Mouse (Mus musculus): ENCODE measurements at regions not wholly inside any gene's neighbourhood (a gene's known extent, or its start where the extent isn't known, plus 50 kb on each side); places are given as distances from the start of the nearest gene placed in this dataset.

DNA sequence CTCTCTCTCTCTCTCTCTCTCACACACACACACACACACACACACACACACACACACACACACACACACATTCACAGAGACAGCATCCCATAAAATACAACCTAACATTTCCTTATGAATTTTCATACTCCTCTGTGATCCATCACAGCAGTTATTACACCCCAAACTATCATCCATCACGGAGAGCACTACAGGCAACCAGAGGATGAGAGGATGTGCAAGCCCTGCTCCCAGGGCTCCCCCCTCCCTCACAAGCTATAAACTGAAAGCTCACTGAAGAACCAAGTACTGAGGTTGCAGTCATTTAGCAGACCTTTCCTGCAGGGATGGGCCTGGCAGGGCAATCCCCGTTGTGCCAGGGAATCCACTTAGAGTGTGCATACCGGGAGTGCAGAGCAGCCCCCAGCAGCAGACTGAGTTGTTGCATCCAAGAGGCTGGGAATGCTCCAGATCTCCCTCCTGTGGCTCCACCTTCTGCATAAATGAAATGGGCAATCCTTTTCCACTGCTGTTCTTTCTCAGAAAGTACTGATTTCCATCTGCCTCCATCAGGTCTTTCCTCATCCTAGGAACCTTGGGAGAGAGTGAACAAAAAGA, 283.4 kb downstream of the Psat1 start:
- no peak for ATAC-seq (replicated peaks; ENCODE audit: low FRiP score, poor library complexity, severe bottlenecking)

DNA sequence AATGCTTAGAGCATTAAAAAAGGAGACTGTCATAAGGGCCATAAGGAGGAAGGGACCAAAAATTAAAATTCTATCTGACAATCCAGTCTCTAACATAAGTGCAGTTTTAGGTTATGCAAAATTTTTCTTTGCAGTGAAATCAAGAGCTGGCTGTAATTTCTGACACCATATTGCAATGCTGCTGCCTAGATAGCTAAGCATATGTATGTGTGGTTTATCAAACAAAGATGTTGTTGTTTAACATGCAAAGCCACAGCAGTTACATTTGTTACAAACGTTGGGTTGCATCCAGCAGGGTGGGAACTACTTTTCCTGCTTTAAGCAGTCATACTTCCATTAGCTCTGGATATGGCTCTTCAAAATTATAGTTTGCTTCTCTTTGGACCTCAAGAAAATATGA, 288.5 kb downstream of the Psat1 start:
- no peak for ATAC-seq (replicated peaks; ENCODE audit: low FRiP score, poor library complexity, severe bottlenecking)

DNA sequence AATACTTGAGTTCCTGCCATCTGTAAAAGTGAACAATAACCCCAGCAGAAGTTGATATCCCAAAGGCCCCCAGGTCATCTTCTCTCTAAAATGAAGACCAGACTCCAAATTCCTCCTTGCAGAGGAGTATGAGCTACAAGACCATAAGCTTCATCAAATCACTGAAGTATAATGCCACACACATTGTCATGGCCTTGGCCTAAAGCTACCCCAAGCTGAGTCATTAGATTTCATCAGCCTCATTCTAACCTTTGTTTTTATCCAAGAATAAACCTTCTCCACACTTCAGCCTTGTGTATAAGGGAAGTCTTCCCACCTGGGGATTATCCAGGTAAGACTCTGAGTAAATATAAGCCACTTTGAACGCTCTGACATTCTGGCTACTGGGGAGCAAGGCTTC, 289.3 kb downstream of the Psat1 start:
- ATAC-seq (replicated peaks; ENCODE audit: low FRiP score, poor library complexity, severe bottlenecking), result no peak

GRCm38 (mm10) chr19:15649368-15649767, 297.8 kb downstream of the Psat1 start:
- no peak for ATAC-seq (replicated peaks; ENCODE audit: low FRiP score, poor library complexity, severe bottlenecking)

GRCm38 (mm10) chr19:15647313-15647712, 299.8 kb downstream of the Psat1 start:
- no peak for ATAC-seq (replicated peaks; ENCODE audit: low FRiP score, poor library complexity, severe bottlenecking)

DNA sequence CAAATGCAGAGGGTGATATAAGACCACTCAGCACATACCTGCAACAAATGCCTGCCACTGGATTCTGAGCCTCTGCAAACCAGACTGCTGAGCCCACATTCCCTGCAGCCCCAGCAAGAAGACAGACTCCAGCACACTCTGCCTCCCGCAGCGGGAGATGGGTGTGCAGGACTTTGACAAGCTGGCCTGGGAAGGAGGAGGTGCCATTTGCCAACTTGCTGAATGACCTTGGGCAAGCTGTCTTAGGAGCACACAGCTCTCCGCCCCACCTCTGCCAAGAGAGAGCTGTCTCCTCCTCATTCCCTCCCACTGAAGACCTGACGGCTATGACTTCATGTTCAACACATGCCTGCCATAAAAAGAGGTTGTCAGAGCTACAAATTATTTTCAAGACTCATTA, 302.4 kb downstream of the Psat1 start:
- no peak for ATAC-seq (replicated peaks; ENCODE audit: low FRiP score, poor library complexity, severe bottlenecking)

- 0 out of 2 replicates have a peak, but pooled peaks have one; percentile 63 for ATAC-seq (replicated peaks; ENCODE audit: low FRiP score, poor library complexity, severe bottlenecking)
Observed at GRCm38 (mm10) chr19:15617233-15617915, 329.8 kb downstream of the Psat1 start.

- ATAC-seq (replicated peaks; ENCODE audit: low FRiP score, poor library complexity, severe bottlenecking), result no peak
Observed at GRCm38 (mm10) chr19:15614648-15615561, 332.2 kb downstream of the Psat1 start.

DNA sequence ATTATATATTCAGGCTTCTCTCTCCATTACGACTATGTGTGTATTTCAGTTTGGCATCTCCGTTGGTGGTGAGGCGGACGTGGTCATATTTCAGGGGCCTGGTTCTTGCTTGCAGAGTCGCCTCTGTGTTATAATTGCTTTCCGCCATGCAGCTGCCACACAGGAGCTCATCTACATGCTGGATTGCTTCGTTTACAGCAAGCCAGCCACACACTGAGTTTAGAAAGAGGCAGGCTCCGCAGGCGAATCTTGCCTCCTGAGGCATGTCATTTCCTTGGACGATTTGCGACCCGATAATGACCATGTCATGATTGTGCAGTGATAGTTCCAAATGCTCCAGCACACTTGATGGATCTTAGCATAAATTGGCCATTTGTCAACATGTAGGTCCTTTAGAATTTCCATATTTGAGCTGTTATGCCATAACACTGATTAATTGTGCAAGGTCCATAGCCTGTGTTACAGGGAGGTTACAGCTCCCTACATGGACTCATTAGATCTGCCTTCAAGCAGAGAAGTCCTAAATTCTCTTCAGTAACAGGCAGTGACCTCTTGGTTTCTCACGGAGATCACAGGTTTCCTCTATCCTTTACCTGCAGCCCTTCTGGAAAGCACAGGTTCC, 335.9 kb downstream of the Psat1 start:
- no peak for ATAC-seq (replicated peaks; ENCODE audit: low FRiP score, poor library complexity, severe bottlenecking)

DNA sequence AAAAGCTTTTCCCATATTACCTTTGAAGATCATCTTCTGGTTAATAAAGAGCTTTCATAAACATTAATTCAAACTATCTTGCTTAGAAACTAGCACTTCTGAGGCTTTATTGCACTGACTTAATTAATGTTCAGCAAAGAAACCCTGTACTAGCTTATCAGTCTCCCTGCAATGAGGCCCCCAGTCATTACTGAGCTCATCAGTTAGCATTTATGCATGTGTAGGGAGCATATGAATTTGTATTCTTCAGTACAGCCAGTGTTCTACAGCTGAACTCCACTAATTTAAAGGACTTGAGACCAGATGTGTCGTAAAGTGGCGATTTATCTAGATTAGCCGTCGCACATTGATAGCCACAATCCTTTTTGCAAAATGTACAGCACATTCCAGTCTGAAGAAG, 340.7 kb downstream of the Psat1 start:
- ATAC-seq (replicated peaks; ENCODE audit: low FRiP score, poor library complexity, severe bottlenecking), result no peak

DNA sequence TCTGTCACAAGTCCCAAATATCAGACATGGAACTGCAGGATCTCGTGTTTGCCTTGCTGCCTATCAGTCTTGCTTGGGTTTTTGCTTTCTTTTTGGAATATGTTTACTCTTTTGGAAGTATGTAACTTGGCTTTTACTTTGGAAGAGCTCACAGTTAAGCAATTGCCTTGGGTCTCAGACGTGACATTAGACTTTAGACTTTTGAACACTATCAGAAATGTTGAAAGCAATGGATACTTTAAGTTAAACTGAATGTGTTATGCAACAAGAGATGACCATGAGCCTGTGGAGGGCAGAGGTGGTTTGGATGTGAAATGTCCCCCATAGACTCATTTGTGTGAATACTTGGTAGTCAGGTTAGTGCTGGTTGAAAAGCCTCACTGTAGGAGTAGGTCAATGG, 354.3 kb downstream of the Psat1 start:
- ATAC-seq (replicated peaks; ENCODE audit: low FRiP score, poor library complexity, severe bottlenecking), result no peak

- ATAC-seq (replicated peaks; ENCODE audit: low FRiP score, poor library complexity, severe bottlenecking), result no peak
Observed at GRCm38 (mm10) chr19:15583782-15584693, 363.1 kb downstream of the Psat1 start.

DNA sequence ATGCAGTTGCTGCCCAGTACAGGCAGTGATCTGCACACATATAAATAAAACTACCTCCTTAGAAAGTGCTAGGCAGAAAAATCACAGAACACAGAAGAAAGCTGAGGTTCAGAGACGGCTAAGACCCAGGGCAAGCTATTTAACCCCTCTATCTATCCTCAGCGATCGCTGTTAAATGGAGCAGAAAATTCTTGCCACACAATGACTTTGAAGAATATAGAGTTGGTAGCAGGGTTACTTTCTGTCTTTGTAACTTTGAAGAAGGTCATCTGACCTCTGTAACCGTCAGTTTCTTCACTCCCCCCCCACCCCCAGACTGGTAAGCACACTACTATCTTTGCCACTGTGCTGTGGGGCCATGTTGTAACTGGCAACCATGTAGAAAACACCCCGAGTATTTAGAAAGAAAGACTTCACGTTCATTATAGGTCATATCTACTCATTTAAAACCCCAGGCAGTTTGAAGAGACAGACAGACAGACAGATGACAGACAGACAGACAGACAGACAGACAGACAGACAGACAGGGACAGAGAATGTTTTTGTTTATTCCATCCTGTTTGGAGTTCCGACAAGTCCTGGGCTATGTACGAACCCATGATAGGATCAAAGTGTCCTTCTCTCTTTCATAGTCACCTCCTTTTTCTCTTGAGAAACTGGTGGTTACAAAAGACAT, 363.9 kb downstream of the Psat1 start:
- no peak for ATAC-seq (replicated peaks; ENCODE audit: low FRiP score, poor library complexity, severe bottlenecking)

DNA sequence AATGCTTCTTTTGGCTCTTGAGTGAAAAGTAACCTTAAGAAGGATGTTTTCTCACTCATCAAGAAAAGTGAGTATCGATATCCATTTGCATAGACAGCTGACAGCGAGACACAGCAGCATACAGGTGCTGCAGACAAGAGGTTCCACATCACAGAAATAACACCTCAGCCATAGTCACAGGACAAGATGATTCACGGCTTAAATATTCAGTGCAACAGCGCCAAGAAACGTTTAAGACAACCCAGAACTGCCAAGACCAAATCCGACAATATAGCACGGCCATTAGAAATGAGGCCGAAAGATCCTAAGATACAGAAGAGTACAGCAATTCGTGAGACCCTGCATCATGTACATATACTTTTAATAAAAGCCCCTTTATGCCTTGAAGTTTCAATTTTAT, 375.9 kb downstream of the Psat1 start:
- no peak for ATAC-seq (replicated peaks; ENCODE audit: low FRiP score, poor library complexity, severe bottlenecking)

DNA sequence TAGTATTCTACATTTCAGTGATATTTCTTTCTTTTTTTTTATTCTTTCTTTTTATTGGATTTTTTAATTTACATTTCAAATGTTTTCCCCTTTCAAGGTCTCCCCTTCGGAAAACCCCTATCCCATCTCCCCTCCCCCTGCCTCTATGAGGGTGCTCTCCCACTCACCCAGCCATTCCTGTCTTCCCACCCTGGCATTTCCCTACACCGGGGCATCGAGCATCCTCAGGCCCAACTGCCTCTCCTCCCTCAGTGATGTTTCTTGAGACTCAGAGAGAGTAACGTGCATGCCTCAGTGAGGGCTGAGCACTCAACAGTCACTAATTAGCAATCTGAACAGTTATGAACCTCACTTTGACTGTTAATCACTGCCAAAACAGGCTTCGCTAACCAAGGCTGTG, 385.6 kb downstream of the Psat1 start:
- ATAC-seq (replicated peaks; ENCODE audit: low FRiP score, poor library complexity, severe bottlenecking), result no peak

- no peak for ATAC-seq (replicated peaks; ENCODE audit: low FRiP score, poor library complexity, severe bottlenecking)
Observed at GRCm38 (mm10) chr19:15553953-15554352, 393.2 kb downstream of the Psat1 start.

DNA sequence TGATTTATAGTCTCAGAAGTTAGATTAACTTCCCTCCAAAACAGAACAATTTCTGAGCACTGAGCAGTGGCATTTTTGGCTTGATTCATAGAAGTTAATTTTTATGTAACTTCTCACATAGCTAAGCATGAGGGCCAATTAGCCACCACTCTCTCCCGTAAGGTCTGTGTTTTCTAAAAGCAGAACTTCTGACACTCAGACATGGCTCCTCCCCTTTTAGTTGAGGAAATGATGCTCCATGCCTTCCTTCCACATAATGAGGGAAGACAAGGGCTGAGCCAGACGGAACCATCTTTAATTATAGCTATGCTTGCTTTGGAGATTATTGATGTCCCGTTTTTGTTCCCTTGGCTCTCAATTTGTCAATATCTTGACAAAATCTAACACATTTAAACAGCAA, 429.3 kb downstream of the Psat1 start:
- no peak for ATAC-seq (replicated peaks; ENCODE audit: low FRiP score, poor library complexity, severe bottlenecking)

- ATAC-seq (replicated peaks; ENCODE audit: low FRiP score, poor library complexity, severe bottlenecking), result no peak
Observed at GRCm38 (mm10) chr19:15516566-15517305, 430.4 kb downstream of the Psat1 start.

Data from erythroid progenitor cell, adult 5-6 weeks (primary cell).